Mouse (Mus musculus) frontal cortex, postnatal 25 days (tissue): ENCODE data around the gene Ciz1.

Experiments
- DNase-seq, 2 experiments: peaks; one replicate each; pipeline ENCODE4 v3.0.0; 2022; ENCODE audit warnings: low spot score in 2 of 2

Gene Ciz1

DNA sequence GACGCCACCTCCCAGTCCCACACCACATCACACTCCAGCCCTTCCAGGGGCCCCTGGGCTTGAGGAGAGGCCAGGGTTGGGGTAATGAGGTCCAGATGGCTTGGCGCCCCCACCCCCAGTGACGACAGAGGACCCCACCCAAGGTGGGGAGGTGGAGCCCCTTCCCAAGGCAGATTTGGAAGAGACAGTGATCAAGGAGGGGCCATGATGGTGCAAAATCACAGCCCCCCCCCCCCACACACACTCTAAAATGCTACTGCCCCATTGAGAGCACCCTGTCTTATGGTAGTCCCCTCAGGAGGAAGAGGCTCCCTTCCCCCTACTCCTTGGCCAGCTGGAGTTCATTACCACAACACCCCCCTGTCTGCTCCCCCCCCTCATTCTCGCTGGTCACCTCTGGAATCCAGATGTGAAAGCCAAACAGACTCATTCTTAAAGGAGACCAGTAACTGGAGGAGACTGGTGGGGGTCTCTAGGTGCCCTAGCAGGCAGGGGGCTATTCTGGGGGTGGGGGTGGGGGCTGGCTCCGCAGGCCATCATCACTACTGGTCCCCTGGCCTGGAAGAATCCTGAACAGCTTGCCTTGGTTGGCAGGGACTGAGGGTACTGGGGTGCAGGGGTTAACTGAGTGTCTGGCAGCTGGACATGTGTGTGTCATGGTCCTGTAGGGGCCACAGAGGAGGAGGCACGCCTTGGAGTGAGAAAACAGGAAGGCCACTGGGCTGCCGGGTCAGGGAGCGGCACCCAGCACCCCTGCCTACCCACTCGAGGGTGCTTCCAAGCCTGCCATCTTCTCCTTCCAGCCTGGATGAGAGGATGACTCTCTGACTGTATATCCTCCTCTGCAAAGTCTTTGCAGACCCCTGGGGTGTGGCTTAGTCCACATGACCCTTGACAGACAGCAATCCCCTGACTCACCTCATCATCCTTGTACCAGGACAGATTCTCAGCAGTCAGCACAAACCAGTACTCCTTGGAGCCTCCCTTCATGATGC, 32.2 kb upstream of the Ciz1 start:
- no peak for DNase-seq

DNA sequence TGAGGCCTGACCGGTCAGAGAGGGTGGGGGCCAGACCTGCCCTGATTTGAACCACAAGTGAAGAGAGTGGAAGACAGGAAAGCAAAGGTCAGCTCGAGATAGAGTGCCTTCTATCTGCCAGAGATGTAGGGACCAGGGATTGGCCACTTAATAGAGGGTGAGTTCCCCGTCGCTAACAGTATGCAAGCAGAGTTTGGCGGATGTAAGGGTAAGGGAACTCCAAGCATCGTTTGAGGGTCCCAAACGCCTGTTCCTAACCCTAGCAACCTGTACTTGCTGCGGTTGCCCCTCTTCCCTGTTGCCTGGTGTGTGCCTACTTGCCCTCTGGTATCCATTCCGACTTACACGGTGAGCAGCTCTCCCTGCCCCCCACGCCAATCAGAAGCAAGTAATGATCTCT, 31.4 kb upstream of the Ciz1 start:
- no peak for DNase-seq

DNA sequence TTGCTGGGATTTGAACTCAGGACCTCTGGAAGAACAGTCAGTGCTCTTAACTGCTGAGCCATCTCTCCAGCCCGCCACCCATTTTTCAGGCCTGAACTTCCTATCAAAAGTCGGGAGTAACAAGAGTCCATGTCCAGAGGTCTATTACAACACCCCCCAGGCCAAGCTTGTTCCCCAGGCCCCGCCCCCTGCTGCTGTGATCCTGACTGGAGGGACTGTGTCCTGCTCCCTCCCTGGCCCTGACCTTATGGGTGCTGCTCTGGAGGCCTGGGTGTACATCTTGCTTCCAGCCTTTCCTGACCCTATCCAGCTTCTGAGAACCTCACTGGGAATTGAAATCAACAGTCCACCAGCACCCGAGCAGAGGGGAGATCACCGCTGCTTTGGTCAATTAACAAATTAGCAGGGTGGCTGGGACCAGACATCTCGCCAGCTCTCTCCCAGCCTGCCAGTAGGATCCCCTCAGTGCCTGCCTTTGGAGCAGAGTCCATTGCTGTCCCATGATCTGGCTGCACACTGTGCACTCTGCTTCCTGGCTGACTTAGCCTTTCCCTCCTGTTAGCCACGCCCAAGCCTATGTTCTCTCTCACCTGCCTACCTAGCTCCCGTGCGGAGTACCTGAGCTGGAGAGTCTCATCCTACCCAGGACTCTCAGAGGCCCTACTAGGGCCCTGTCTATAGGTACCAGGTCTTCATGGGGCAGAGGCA, 30.4 kb upstream of the Ciz1 start:
- no peak for DNase-seq

DNA sequence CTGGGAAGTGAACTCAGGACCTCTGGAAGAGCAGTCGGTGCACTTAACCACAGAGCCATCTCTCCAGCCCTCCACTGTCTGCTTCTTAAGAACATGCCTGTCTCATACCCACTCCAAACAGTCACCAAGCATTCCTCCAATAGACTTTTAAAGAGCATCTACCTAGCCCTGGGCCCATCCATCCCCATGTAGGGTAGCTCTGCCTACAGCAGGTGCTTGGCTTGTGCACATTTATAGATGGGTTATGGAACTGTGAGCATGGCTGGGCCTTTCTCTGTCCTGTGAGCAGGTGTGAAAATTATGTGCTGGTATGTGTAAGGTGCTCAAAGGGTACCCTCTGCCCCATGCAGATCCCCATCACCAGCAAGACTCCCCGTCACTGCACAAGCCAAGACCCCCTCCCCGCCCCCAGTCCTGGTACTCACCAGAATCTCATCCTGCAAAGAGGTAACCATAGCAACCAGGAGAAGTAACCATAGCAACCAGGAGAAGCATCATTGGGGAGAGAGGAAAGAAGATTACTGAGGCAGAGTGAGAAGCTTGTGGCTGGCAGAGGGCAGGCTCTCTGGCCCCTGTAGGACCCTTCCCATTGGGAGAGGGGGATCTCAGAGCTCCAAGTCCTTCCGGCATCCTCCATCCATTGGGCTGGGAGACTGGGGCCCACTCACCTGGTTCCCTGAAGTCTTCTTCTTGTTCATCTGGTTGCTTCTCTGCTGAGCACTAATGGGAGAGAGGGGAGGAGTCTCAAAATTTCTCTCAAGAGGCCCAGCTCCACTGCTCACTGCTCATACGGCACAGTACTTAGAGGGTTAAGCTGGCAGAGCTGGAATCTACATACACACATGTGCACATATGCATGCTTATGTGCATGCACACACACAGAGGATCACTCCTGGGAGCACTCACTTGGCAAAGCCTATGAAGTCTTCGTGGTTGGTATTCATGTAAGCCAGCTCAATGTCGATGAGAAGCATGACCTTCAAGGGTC, 29.1 kb upstream of the Ciz1 start:
- no peak for DNase-seq

DNA sequence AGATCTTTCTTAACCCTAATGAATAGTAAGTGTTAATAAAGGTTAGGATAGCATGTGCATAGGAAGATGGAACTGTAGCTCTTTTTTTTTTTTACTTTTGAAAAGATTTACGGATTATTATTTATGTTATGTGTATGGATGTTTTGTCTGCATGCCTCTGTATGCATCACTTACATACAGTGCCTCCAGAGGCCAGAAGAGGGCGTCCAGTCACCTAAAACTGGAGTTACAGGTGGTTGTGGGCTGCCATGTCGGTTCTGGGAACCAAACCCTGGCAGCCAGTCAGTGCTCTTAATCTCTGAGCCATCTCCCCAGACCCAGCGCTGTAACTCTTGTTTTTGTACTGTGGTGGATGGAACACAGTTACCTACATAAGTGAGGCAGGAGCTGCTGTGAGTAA, 27.8 kb upstream of the Ciz1 start:
- no peak for DNase-seq

DNA sequence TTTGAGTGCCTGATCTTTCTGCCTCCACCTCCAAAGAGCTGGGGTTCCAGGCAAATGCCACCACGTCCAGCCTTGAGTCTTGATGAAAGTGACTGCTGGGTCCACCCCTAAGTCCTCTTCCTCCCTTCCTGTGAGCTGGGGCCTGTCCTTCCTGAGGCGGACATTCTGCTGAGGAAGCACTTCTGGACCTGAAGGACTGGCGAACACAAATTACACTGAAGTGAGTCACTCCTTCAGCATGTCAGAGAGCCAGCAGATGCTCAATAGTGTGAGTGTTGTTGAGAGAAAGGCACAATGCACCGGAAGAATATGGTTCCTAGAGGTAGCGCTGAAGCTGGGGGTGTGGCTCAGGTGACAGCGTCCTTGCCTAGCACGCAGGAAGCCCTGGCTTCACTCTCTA, 26.8 kb upstream of the Ciz1 start:
- DNase-seq: no peak

DNA sequence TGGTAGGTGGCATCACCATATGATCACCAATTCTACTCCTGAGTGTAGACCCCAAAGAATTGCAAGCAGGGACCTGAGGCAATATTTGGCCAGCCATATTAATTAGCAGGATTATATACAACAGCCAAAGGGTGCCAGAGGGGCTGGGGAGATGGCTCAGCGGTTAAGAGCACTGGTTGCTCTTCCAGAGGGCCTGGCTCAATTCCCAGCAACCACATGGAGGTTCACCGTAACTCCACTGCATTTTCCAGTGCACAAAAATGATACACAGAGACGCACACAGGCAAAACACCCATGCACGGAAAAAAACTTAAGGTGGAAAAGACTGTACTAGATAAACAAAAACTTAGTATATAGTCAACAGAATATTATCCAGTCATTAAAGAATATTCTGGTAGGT, 24.9 kb upstream of the Ciz1 start:
- no peak for DNase-seq

DNA sequence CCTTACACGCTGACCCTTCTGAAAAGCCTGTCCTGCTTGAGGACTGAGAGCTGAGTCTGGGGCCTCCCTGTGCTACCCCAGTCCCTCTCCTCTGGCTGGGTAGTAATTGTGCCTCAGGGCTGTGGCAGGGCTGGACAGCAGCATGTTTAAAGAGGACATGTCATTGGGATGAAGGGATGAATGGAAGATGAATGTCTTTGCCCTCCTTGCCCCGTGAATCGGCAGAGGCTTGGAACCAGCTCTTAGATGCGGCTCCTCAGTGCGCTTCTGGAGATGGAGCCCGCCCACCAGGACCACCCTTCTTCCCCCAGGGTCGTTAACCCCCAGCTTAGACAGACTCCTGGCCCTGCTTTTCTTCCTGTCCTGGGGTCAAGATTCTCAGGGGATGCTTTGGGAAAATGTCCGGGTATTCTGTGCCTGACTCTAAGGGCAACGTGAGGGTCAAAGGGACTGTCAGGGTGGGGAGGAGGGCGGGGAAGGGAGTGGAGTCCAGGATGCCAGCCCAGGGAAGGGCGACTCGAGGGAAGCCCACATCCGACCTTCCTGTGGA, 23.1 kb upstream of the Ciz1 start:
- no peak for DNase-seq

DNA sequence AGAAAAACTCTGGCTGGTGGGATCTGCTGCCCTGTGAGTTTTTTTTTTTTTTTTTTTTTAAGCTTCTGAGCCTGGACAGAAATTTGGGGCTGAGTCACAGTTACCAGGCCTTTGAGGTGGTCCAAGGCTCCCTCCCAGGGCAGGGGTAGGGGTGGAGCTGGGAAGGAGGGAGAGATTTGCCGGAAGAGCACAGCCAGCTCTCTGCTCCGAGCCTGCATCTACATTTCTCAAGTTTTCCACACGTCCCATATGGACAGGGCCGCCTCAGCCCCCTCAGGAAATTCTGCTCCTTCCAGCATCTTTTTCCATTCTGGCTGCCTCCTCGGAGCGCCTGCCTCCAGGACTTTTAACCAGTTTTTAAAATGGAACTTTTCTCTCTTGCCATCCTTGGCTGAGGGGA, 22.6 kb upstream of the Ciz1 start:
- no peak for DNase-seq

DNA sequence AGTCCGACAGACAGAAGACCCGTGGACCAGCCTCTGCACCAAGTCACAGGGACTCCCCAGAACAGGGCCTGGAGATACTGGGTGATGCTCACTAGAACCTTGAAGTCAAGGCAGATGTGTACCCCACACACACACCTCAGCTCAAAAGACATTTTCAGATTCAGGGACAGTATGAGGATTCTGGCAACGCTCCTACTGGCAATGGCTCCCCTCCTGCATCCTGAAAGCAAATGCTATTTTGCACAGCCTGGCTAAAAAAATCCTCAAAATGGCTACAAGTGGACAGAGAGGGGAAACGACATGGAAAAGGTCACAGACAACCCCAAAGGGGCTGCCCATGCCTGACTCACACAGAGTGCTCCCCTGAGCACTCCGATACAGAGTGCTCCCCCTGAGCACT, 20.0 kb upstream of the Ciz1 start:
- DNase-seq: no peak

DNA sequence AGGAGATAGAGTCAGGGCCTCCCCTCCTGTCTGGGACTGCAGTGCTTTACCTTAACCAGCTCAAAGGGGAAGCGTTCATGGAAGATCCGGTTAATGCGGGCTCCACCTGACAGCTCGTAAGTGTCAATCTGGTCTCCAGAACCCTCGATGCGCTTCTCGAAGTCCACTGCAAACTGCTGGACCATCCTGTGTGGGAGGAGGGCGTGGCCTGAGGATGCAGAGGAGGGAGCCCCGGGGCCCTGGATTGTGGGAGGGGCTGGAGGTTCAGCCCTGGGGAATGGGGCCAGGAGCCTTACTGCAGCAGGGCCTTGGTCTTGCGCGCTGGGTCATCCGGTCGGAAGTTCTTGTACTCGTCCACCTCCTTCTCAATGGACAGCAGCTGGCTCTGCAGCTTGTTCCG, 16.2 kb upstream of the Ciz1 start:
- no peak for DNase-seq

DNA sequence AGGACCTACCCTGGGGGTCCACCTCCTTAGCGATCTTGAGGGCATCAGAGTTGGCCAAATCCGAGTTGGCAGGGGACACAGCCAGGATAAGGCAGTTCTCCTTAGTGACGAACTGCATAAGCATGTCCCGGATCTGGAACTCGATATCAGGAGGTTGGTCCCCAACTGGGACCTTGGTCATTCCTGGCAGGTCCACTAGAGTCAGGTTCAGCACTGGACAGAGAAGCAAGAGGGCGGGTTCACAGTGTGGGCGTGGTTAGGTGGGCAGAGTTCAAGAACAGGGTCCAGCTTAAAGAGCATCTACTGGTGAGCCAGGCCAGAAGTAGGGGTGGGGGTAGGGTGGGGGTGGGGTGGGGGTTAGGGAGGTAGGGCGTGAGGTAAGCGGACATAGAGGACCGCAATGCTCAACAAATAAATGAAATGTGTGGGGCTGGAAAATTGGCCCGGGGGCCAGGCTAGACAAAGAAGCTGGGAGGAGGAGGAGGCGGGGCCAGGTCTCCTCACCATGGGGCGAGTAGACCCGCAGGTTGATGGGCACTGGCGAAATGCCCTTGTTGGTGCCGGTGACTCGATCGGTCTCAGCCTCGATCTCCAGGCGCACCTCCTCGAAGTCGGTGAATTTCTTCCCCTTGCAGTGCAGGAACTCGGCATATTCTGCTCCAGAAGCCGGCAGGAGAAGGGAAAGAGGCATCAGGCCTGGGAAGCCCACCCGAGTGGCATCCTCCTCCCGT, 12.1 kb upstream of the Ciz1 start:
- DNase-seq: no peak

DNA sequence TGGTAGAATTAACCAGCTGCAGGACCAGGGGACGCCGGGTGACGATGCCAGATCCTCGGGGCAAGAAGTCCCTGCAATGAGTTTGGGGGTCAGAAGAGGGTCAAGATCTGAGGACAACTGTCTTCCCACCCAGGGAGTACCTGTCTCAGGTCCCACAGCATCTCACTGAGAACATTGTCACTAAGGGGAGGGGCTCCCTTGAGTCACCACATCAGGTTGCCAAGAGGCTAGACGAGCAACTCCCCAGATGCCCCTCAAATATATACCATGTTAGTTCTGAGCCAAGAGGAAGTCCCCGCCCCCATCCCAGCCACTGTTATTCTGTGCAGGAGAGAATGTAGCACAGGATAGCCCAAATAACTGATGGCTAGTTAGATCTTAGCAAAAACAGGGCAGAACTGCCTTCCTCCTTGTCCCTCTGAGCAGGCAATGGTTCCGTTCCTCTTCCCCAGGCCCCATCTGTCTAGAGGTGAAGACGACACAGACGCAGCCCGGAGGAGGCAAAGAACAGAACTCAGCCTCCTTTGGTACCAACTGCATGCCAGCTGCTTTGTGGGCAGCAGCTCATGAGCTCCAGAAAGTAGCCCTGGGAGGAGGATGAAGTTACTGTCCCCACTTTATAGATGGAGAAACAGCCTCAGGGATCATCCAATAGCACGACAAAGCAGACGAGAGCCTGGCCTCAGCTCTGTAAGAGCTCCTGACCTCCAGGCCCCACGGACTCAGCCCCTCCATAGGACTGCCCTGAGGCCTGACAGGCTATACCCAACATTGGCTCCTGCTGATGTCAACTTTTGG, 11.1 kb upstream of the Ciz1 start:
- DNase-seq: no peak

DNA sequence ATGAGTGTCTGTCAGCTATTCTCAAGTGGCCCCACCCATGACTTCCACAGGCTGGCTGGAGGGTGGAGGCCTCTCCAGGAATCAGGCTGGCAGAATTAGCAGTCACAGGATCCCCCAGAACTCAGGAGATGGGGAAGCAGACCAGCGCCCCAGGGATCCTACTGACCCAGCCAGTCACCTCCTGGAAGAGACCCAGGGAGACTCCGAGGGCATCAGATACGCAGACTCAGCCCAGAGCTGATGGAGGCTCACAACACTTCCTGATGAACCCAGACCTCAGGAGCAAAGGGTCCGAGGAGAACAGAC, 10.5 kb upstream of the Ciz1 start:
- DNase-seq: no peak

DNA sequence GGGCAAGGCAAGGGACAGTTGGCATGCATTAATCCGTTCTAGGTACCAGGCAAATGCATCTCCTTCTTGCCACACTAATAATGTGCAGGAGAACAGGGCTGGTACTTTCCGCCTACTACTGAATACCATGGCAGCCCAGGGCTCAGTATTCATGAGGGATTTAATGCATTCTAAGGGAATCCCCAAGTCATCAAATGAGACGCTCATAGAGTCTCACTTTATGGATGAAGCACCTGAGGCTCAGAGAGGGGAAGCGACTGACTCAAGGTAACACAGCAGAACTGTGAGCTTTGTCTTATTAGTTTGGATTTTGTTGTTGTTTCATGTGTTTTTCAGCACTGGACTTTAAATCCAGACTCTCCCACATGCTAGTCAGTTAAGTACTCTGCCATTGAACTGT, 10.1 kb upstream of the Ciz1 start:
- DNase-seq: no peak

DNA sequence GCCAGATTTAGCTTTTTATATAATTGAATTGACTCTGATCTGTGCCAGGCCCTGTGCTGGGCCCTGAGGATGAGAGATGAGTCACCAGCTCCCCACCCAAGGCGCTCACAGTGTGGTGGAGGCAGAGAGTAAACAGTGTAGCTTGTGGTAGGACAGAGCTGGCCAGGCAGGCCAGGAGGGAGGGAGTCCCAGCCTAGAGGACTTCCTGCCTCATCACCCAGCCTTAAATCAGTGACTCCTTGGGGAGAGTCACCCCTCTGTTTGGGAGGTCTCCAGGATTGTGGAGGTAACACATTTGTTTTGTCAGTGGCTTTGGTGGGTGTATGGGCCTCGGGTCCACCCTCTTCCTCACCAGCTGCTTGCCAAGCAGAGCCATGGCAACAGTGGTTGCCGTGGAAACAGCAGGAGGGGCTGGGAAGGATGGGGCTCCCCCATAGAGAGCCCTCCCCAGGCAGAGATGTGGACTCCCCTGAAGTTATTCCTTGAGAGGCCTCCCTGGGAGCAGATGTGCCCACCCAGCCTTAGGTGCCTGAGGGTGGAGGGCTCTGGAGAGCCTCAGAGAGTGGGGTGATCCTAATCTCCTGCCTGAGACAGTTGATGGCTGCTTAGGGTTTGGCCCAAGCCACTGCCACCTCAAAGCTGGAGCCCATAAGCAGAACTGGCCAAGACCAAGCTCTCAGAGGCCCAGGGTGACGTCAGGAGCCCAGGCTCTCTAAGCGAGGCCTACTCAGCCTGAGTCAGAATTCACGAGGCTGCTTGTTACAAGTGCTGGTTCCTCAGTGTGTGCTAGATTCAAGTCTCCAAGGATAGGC, 9.4 kb upstream of the Ciz1 start:
- DNase-seq: no peak

DNA sequence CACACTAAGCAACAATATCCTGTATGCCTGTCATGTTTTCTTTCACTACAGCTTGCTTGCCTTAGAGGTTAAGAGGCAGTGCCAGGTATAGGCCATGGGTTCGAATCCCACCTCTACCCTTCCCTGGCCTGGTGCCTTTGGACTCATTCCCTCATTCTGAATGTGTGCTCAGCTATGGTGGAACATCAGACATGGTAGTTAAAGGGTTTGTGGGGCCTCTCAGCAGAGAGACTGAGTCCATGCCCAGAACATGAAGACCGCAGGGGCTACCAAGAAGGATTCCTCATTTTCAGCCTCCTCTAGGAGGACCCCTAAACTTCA, 8.8 kb upstream of the Ciz1 start:
- DNase-seq: no peak

DNA sequence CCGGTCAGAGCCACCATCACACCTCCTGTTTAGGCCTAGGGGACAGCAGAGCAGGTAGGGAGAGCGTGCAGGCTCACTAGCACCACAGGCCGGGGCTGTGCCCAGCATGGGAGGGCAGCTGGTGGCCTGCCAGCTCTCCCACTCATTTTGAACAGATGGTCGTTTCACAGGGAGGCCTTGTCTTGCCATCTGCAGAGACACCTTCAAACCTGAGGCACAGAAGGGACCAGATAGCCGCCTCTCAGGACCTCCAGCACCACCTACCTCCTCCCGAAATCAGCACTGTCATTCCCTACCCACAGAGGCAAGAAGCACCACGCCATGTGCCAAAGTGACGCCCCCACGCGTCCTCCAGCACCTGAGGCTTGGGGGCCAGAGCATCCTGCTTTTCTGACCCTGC, 8.1 kb upstream of the Ciz1 start:
- DNase-seq: no peak

DNA sequence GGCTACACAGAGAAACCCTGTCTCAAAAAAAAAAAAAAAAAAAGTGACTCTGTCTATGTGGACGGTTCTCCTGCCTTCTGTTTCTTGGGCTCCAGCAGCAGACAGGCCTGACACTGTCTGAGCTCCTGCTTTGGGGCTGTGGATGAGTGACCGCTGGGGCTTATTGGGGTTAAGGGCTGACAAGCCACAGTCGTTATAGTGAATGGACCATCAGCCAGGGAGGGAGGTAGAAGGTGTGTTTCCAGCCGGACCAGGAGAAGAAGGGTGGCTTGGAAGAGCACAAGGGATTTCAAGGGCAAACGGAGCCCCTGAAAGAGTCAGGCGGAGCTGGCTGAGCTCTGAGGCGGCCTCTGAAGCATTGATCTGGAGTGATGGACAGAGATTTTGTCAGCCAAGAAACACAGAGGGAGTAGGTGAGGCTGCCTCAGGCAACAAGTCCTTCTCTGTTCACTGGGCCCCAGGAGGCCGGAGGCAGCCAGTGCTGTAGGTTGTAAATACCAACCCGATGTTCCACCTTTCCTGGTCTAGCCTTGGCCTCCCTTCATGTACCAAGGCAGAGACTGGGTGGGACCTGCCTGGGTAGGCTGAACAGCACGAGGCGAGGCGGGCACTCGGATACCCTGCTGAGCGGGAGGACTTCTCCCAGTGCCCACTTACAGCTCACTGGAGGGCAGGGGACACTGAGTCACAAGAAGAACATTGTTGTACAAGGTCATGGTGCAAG, 7.4 kb upstream of the Ciz1 start:
- no peak for DNase-seq
